Mouse (Mus musculus): ENCODE results near the gene Ppp3ca. TPM values are rescaled to one million over a fixed set of nuclear protein-coding genes. Genes with fewer than 3 reads are reported as not detected.

Gene Ppp3ca
- polyA plus RNA-seq, 1 experiment, result 29.4 TPM

DNA sequence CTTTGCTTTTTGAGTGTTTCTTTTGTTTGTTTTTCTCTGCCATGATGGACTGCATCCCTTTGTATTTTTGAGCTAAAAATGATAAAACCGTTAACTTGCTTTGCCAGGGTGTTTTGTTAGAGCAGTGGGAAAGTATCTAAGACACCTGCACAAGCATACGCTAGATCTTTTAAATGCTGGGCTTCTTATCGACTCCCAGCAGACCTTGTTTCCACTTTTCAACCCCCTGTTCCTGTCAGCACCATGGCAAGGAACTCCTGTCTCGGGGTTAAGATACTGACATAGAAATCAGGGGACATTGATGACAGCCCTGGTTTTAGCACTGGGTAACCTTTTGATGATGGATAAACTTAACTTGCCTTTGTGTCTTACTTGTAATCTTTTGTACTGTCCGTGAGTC lies 121.5 kb downstream of the Ppp3ca start:
- TF ChIP-seq POLR2A (IDR thresholded peaks at IDR 0.05; ENCODE audit: insufficient read depth, low read length) (no peak), CTCF (IDR thresholded peaks at IDR 0.05; ENCODE audit: low read depth, low read length) (no peak), EP300 (IDR thresholded peaks at IDR 0.05; ENCODE audit: insufficient read depth, low read depth, low read length) (no peak)
- no peak overlapping the region for H3K27ac ChIP-seq (ENCODE audit: insufficient read depth, low read length)
- no peak overlapping the region for H3K4me3 ChIP-seq (ENCODE audit: low read depth, low read length)
- H3K9ac ChIP-seq (ENCODE audit: low read depth, poor library complexity, severe bottlenecking), result no peak overlapping the region
- H3K36me3 ChIP-seq (ENCODE audit: control insufficient read depth, insufficient read depth, low read length, poor library complexity, severe bottlenecking), result no peaks in the 10 kb centered on the region
- no peaks in the 10 kb centered on the region for H3K9me3 ChIP-seq (replicated peaks; ENCODE audit: control insufficient read depth, insufficient read depth, low read length, poor library complexity, severe bottlenecking)
- no peaks in the 10 kb centered on the region for H3K4me1 ChIP-seq (ENCODE audit: control insufficient read depth, insufficient read depth, low read length)
- no peaks in the 10 kb centered on the region for H3K27me3 ChIP-seq (ENCODE audit: control insufficient read depth, insufficient read depth, low read length, poor library complexity, severe bottlenecking)

DNA sequence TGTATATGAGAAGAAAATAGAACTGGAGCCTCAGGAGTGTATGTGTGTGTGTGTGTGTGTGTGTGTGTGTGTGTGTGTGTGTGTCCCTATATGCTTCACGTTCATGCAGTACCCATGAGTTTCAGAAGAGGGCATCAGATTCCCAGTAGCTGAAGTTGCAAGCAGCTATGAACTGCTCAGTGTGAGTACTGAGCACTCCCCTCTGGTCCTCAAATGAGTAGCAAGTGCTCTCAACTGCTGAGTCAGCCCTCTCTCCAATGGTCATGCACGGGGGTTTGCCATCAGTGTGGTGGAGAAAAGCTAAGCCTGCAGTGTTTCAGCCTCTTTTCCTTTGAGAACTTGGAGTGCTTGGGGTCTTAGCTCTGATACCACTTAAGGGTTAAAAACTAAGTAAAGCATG lies 122.0 kb downstream of the Ppp3ca start:
- H3K4me1 ChIP-seq (ENCODE audit: control insufficient read depth, insufficient read depth, low read length), result no peaks in the 10 kb centered on the region
- TF ChIP-seq EP300 (IDR thresholded peaks at IDR 0.05; ENCODE audit: insufficient read depth, low read depth, low read length) (no peak), POLR2A (IDR thresholded peaks at IDR 0.05; ENCODE audit: insufficient read depth, low read length) (no peak), CTCF (IDR thresholded peaks at IDR 0.05; ENCODE audit: low read depth, low read length) (no peak)
- H3K9ac ChIP-seq (ENCODE audit: low read depth, poor library complexity, severe bottlenecking), result no peak overlapping the region
- H3K9me3 ChIP-seq (replicated peaks; ENCODE audit: control insufficient read depth, insufficient read depth, low read length, poor library complexity, severe bottlenecking), result no peaks in the 10 kb centered on the region
- no peaks in the 10 kb centered on the region for H3K27me3 ChIP-seq (ENCODE audit: control insufficient read depth, insufficient read depth, low read length, poor library complexity, severe bottlenecking)
- no peaks in the 10 kb centered on the region for H3K36me3 ChIP-seq (ENCODE audit: control insufficient read depth, insufficient read depth, low read length, poor library complexity, severe bottlenecking)
- no peak overlapping the region for H3K27ac ChIP-seq (ENCODE audit: insufficient read depth, low read length)
- no peak overlapping the region for H3K4me3 ChIP-seq (ENCODE audit: low read depth, low read length)

DNA sequence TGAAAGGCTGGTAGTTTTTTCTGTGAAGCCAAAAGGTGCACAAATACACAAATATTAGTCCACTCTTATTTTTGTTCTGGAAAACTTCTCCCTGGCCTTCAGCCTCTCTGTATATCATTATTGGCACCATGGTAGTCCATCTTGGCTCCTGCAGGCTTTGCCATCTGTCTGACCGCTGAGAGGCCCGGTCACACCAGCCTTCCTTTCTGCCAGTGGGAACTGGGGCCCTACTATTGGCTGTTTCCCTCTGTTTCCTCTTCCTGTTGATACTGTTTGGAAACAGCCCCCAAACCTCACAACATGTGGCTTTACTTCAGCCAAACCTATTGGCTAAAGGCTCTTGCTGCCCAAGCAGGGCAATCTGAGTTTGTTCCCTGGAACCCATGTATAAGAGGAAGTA lies 123.5 kb downstream of the Ppp3ca start:
- no peak for TF ChIP-seq CTCF (IDR thresholded peaks at IDR 0.05; ENCODE audit: low read depth, low read length)
- TF ChIP-seq POLR2A (IDR thresholded peaks at IDR 0.05; ENCODE audit: insufficient read depth, low read length), result no peak
- TF ChIP-seq EP300 (IDR thresholded peaks at IDR 0.05; ENCODE audit: insufficient read depth, low read depth, low read length), result no peak
- H3K9ac ChIP-seq (ENCODE audit: low read depth, poor library complexity, severe bottlenecking), result no peak overlapping the region
- no peak overlapping the region for H3K4me3 ChIP-seq (ENCODE audit: low read depth, low read length)
- H3K36me3 ChIP-seq (ENCODE audit: control insufficient read depth, insufficient read depth, low read length, poor library complexity, severe bottlenecking), result no peaks in the 10 kb centered on the region
- H3K27me3 ChIP-seq (ENCODE audit: control insufficient read depth, insufficient read depth, low read length, poor library complexity, severe bottlenecking), result no peaks in the 10 kb centered on the region
- H3K4me1 ChIP-seq (ENCODE audit: control insufficient read depth, insufficient read depth, low read length), result no peaks in the 10 kb centered on the region
- H3K9me3 ChIP-seq (replicated peaks; ENCODE audit: control insufficient read depth, insufficient read depth, low read length, poor library complexity, severe bottlenecking), result no peaks in the 10 kb centered on the region
- no peak overlapping the region for H3K27ac ChIP-seq (ENCODE audit: insufficient read depth, low read length)

DNA sequence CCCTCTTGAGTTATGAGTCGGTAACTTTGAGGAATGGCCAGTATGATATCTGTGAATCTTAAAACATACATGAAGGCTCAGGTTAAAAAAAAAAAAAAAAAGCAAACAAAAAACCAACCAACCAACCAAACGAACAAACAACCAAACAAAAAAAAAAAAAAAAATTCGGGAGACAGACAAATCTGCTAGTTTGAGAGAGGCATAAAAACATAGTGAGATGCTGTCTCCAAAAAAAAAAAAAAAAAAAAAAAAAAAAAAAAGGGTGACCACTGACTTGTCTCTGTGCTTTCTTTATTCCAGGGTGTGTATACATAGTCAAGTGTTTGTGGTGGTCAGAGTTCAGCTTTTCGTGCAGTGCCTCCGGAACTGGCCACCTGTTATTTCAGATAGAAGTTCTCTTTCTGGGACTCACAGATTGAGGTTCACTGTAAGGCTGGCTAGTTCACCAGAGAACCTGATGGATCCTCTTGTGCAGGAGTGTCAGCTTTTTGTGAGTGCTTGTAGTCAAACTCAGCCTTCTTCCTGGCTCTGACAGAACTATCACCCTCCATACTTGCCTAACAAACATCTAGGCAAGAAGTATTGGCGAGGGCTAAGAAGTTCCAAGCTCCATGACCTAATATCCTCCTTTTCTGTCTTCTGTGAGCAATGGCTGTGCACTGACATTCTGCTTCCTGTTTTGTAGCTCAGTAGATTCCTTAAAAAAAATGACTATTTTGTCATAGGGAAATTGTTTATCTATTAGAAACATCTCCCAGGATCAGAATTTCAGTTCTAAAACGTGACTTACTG lies 124.7 kb downstream of the Ppp3ca start:
- Histone ChIP-seq H3K9me3 (replicated peaks; ENCODE audit: control insufficient read depth, insufficient read depth, low read length, poor library complexity, severe bottlenecking) (no peaks in the 10 kb centered on the region), H3K27me3 (ENCODE audit: control insufficient read depth, insufficient read depth, low read length, poor library complexity, severe bottlenecking) (no peaks in the 10 kb centered on the region), H3K4me3 (ENCODE audit: low read depth, low read length) (no peak overlapping the region), H3K27ac (ENCODE audit: insufficient read depth, low read length) (no peak overlapping the region), H3K9ac (ENCODE audit: low read depth, poor library complexity, severe bottlenecking) (no peak overlapping the region), H3K4me1 (ENCODE audit: control insufficient read depth, insufficient read depth, low read length) (no peaks in the 10 kb centered on the region), H3K36me3 (ENCODE audit: control insufficient read depth, insufficient read depth, low read length, poor library complexity, severe bottlenecking) (no peaks in the 10 kb centered on the region)
- no peak for TF ChIP-seq CTCF (IDR thresholded peaks at IDR 0.05; ENCODE audit: low read depth, low read length)
- TF ChIP-seq POLR2A (IDR thresholded peaks at IDR 0.05; ENCODE audit: insufficient read depth, low read length), result no peak
- TF ChIP-seq EP300 (IDR thresholded peaks at IDR 0.05; ENCODE audit: insufficient read depth, low read depth, low read length), result no peak

DNA sequence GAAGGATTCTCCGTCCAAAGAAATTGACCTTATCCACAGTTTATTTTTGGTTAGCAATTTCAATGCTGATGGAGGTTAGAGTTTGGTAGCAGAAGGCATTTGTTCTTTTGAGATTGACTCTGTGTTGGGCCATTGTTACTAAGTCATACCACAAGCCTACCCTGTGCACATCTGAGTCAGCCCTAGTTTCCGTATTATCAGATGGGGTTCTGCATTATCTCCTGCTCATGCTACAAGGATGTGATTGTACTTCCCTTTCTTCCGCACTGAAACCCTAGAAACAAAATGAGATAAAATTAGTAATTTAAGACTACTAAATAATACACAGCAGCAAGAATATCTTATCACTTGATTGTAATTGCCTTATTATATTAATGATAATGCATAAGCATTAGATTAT lies 129.0 kb downstream of the Ppp3ca start:
- no peak overlapping the region for H3K27ac ChIP-seq (ENCODE audit: insufficient read depth, low read length)
- H3K9ac ChIP-seq (ENCODE audit: low read depth, poor library complexity, severe bottlenecking), result no peak overlapping the region
- no peaks in the 10 kb centered on the region for H3K4me1 ChIP-seq (ENCODE audit: control insufficient read depth, insufficient read depth, low read length)
- no peaks in the 10 kb centered on the region for H3K36me3 ChIP-seq (ENCODE audit: control insufficient read depth, insufficient read depth, low read length, poor library complexity, severe bottlenecking)
- TF ChIP-seq EP300 (IDR thresholded peaks at IDR 0.05; ENCODE audit: insufficient read depth, low read depth, low read length), result no peak
- no peak for TF ChIP-seq POLR2A (IDR thresholded peaks at IDR 0.05; ENCODE audit: insufficient read depth, low read length)
- TF ChIP-seq CTCF (IDR thresholded peaks at IDR 0.05; ENCODE audit: low read depth, low read length), result no peak
- H3K27me3 ChIP-seq (ENCODE audit: control insufficient read depth, insufficient read depth, low read length, poor library complexity, severe bottlenecking), result no peaks in the 10 kb centered on the region
- no peak overlapping the region for H3K4me3 ChIP-seq (ENCODE audit: low read depth, low read length)
- no peaks in the 10 kb centered on the region for H3K9me3 ChIP-seq (replicated peaks; ENCODE audit: control insufficient read depth, insufficient read depth, low read length, poor library complexity, severe bottlenecking)

DNA sequence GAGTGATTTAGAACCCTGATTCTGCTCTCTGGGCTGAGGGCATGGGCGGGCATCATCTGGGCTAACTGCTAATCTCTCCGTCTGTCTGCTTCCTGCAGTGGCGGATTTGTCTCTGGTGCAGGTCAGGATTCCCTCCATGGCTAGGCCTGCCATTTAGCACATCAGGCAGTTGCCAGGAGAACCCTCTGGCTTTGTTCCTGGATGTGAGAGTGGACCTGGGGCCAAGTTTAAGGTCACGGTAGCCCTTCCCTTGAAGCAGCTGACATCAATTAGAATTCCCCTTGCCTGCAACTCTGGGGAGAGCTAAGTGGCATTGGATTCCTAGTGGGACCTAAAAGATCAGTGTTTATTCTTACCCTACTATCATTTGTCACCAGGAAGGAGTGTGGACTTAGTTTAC lies 132.7 kb downstream of the Ppp3ca start:
- H3K36me3 ChIP-seq (ENCODE audit: control insufficient read depth, insufficient read depth, low read length, poor library complexity, severe bottlenecking), result no peaks in the 10 kb centered on the region
- no peaks in the 10 kb centered on the region for H3K4me1 ChIP-seq (ENCODE audit: control insufficient read depth, insufficient read depth, low read length)
- no peak overlapping the region for H3K9ac ChIP-seq (ENCODE audit: low read depth, poor library complexity, severe bottlenecking)
- no peaks in the 10 kb centered on the region for H3K27me3 ChIP-seq (ENCODE audit: control insufficient read depth, insufficient read depth, low read length, poor library complexity, severe bottlenecking)
- H3K27ac ChIP-seq (ENCODE audit: insufficient read depth, low read length), result no peak overlapping the region
- no peaks in the 10 kb centered on the region for H3K9me3 ChIP-seq (replicated peaks; ENCODE audit: control insufficient read depth, insufficient read depth, low read length, poor library complexity, severe bottlenecking)
- H3K4me3 ChIP-seq (ENCODE audit: low read depth, low read length), result no peak overlapping the region
- TF ChIP-seq CTCF (IDR thresholded peaks at IDR 0.05; ENCODE audit: low read depth, low read length) (no peak), EP300 (IDR thresholded peaks at IDR 0.05; ENCODE audit: insufficient read depth, low read depth, low read length) (no peak)

Data from ES-Bruce4 (cell line).